ENCODE assay signal across 29 mouse cellular contexts in the genomic region with DNA sequence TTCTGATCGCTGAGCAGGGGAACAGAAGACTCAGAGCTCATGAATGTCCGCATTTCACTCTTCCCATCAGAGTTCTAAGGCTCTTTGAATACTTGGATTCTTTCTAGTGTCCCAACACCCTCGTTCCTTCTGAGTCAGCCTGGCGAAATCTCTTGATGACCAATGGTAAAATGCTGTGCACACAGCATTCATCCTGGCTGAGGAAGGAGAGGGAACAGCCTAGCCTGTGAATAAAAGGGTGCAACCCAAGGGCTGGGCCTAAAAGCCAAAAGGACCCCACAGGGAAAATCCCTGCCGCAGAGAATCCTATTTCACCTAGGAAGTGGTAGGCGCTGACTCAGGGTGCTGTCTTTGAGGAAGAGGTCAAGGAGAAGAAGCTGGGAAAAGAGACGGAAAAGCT. TPM values are rescaled to one million over a fixed set of nuclear protein-coding genes. Genes with fewer than 3 reads are reported as not detected.
DNase-seq lines count a peak whose midpoint lies in the region; ATAC-seq and TF ChIP-seq lines count a peak whose summit lies in the region.
"Had no signal": no experiment of that assay in that cellular context is flagged by ENCODE, and none has a peak within 500 bp of the region (broad histone marks: within the 10 kb centered on the region; RNA-seq: fewer than 3 reads in every experiment).

No protein-coding gene starts in this region.

- no peak for TF ChIP-seq POLR2A in cortical plate, adult 2 months (IDR thresholded peaks at IDR 0.05; ENCODE audit: extremely low read depth, insufficient read depth, low read length)

- H3K4me3 ChIP-seq in forebrain, embryonic 16.5 days (replicated peaks; ENCODE audit: low read length), result no peak overlapping the region
- H3K4me3 ChIP-seq in forebrain, embryonic 12.5 days (replicated peaks), result no peak overlapping the region
- H3K4me3 ChIP-seq in hindbrain, postnatal 0 days (ENCODE audit: low read length), result no peak overlapping the region
- no peak overlapping the region for H3K4me3 ChIP-seq in hindbrain, embryonic 10.5 days
- no peak overlapping the region for H3K4me3 ChIP-seq in cortical plate, adult 2 months (ENCODE audit: insufficient read depth, low read length)
- H3K4me3 ChIP-seq: embryonic facial prominence, embryonic 15.5 days; heart, embryonic 12.5 days; kidney, embryonic 15.5 days; limb, embryonic 15.5 days; lung, embryonic 15.5 days; megakaryocyte, embryonic 14.5 days; midbrain, embryonic 13.5 days had no signal

- no peak for DNase-seq in hindbrain, postnatal 0 days (ENCODE audit: low spot score)
- DNase-seq in hindbrain, embryonic 10.5 days (ENCODE audit: low spot score), result no peak
- DNase-seq in 3134 (ENCODE audit: extremely low read depth, insufficient read length, low spot score), result peak; percentile 57
- DNase-seq in heart, adult 8-10 months (ENCODE audit: low spot score), result no peak
- DNase-seq: adrenal gland, postnatal 14 days; B cell, adult 2 months; cerebellum, postnatal 25 days; embryo, embryonic 11 days; gastrocnemius, postnatal 14 days; heart, adult 11 months; heart, postnatal 10 days; kidney, postnatal 36 days; lung, postnatal 36 days had no signal

- TF ChIP-seq CTCF in hindbrain, postnatal 0 days (IDR thresholded peaks at IDR 0.05; ENCODE audit: low read depth), result no peak
- TF ChIP-seq CTCF in cortical plate, adult 2 months (IDR thresholded peaks at IDR 0.05; ENCODE audit: extremely low read depth, insufficient read depth, low read length), result no peak

- H3K27me3 ChIP-seq in forebrain, embryonic 16.5 days (replicated peaks; ENCODE audit: control insufficient read depth, insufficient read depth, low read length), result no peaks in the 10 kb centered on the region
- no peaks in the 10 kb centered on the region for H3K27me3 ChIP-seq in forebrain, embryonic 12.5 days
- H3K27me3 ChIP-seq in hindbrain, postnatal 0 days (ENCODE audit: insufficient read depth, low read length), result no peaks in the 10 kb centered on the region
- H3K27me3 ChIP-seq in hindbrain, embryonic 10.5 days (ENCODE audit: insufficient read depth, poor library complexity, severe bottlenecking), result 0 out of 2 replicates have a peak, but pooled peaks cover 7% of the 10 kb centered on the region
- H3K27me3 ChIP-seq: embryonic facial prominence, embryonic 15.5 days; limb, embryonic 15.5 days; lung, embryonic 15.5 days had no signal

- no peaks in the 10 kb centered on the region for H3K36me3 ChIP-seq in forebrain, embryonic 16.5 days (ENCODE audit: control insufficient read depth, insufficient read depth)
- no peaks in the 10 kb centered on the region for H3K36me3 ChIP-seq in forebrain, embryonic 12.5 days (replicated peaks)
- H3K36me3 ChIP-seq in hindbrain, postnatal 0 days (ENCODE audit: insufficient read depth, low read length), result no peaks in the 10 kb centered on the region
- no peaks in the 10 kb centered on the region for H3K36me3 ChIP-seq in hindbrain, embryonic 10.5 days
- H3K36me3 ChIP-seq: embryonic facial prominence, embryonic 15.5 days; G1E; heart, embryonic 12.5 days; kidney, embryonic 15.5 days; limb, embryonic 15.5 days; lung, embryonic 15.5 days; midbrain, embryonic 13.5 days had no signal

- H3K9ac ChIP-seq in forebrain, embryonic 16.5 days (replicated peaks; ENCODE audit: low read depth, low read length), result no peak overlapping the region
- H3K9ac ChIP-seq in forebrain, embryonic 12.5 days, result no peak overlapping the region
- no peak overlapping the region for H3K9ac ChIP-seq in hindbrain, postnatal 0 days (replicated peaks; ENCODE audit: low read length)
- H3K9ac ChIP-seq: embryonic facial prominence, embryonic 15.5 days; heart, embryonic 12.5 days; kidney, embryonic 15.5 days; limb, embryonic 15.5 days; liver, embryonic 14.5 days; lung, embryonic 15.5 days; midbrain, embryonic 13.5 days had no signal

- H3K9me3 ChIP-seq in forebrain, embryonic 16.5 days (ENCODE audit: control insufficient read depth, low read length), result no peaks in the 10 kb centered on the region
- no peaks in the 10 kb centered on the region for H3K9me3 ChIP-seq in forebrain, embryonic 12.5 days
- no peaks in the 10 kb centered on the region for H3K9me3 ChIP-seq in hindbrain, postnatal 0 days (ENCODE audit: low read length)
- H3K9me3 ChIP-seq in hindbrain, embryonic 10.5 days, result no peaks in the 10 kb centered on the region
- H3K9me3 ChIP-seq: embryonic facial prominence, embryonic 15.5 days; G1E; heart, embryonic 12.5 days; kidney, embryonic 15.5 days; limb, embryonic 15.5 days; lung, embryonic 15.5 days; megakaryocyte, embryonic 14.5 days; midbrain, embryonic 13.5 days had no signal

- H3K27ac ChIP-seq in forebrain, embryonic 16.5 days (ENCODE audit: low read length), result peak overlapping the region; percentile 63; the same call in 1 of the 2 replicates
- no peak overlapping the region for H3K27ac ChIP-seq in forebrain, embryonic 12.5 days
- H3K27ac ChIP-seq in hindbrain, postnatal 0 days, result peak overlapping the region; percentile 63
- no peak overlapping the region for H3K27ac ChIP-seq in hindbrain, embryonic 10.5 days
- H3K27ac ChIP-seq in cortical plate, adult 2 months (ENCODE audit: insufficient read depth, low read length), result peak overlapping the region; percentile 28; the same call in 1 of the 2 replicates
- H3K27ac ChIP-seq: embryonic facial prominence, embryonic 15.5 days; kidney, embryonic 15.5 days; limb, embryonic 15.5 days; liver, embryonic 14.5 days; lung, embryonic 15.5 days; midbrain, embryonic 13.5 days; stomach, postnatal 0 days had no signal

- H3K4me1 ChIP-seq in forebrain, embryonic 16.5 days (replicated peaks; ENCODE audit: control insufficient read depth, insufficient read depth, low read length), result peaks cover 10% of the 10 kb centered on the region
- H3K4me1 ChIP-seq in forebrain, embryonic 12.5 days, result no peaks in the 10 kb centered on the region
- peaks cover 7% of the 10 kb centered on the region for H3K4me1 ChIP-seq in hindbrain, postnatal 0 days (ENCODE audit: insufficient read depth, low read length)
- no peaks in the 10 kb centered on the region for H3K4me1 ChIP-seq in hindbrain, embryonic 10.5 days (replicated peaks)
- H3K4me1 ChIP-seq in cortical plate, adult 2 months (ENCODE audit: control insufficient read depth, insufficient read depth, low read length), result peaks cover 2% of the 10 kb centered on the region; the same call in 1 of the 2 replicates
- H3K4me1 ChIP-seq: embryonic facial prominence, embryonic 15.5 days; heart, embryonic 12.5 days; limb, embryonic 15.5 days; midbrain, embryonic 13.5 days had no signal

- 58% methylated on average over 7 of the region's 7 CpGs for whole genome bisulfite sequencing in forebrain, embryonic 16.5 days
- WGBS in forebrain, embryonic 12.5 days, result 80% methylated on average over 7 of the region's 7 CpGs
- 44% methylated on average over 7 of the region's 7 CpGs for WGBS in hindbrain, postnatal 0 days
- 81% methylated on average over 7 of the region's 7 CpGs for WGBS in hindbrain, embryonic 10.5 days

- peak; percentile 40; the same call in 1 of the 2 replicates for ATAC-seq in forebrain, embryonic 16.5 days
- no peak for ATAC-seq in forebrain, embryonic 12.5 days (ENCODE audit: low FRiP score)
- ATAC-seq in hindbrain, postnatal 0 days, result peak; percentile 66
- ATAC-seq: intestine, postnatal 0 days; midbrain, embryonic 13.5 days had no signal

- no peak overlapping the region for H3K4me2 ChIP-seq in forebrain, embryonic 16.5 days (ENCODE audit: low read length)
- no peak overlapping the region for H3K4me2 ChIP-seq in forebrain, embryonic 12.5 days
- H3K4me2 ChIP-seq in hindbrain, postnatal 0 days (ENCODE audit: low read depth, low read length), result peak overlapping the region; percentile 22; the same call in 1 of the 2 replicates
- H3K4me2 ChIP-seq: embryonic facial prominence, embryonic 15.5 days; heart, embryonic 12.5 days; kidney, embryonic 15.5 days; limb, embryonic 15.5 days; lung, embryonic 15.5 days; midbrain, embryonic 13.5 days had no signal

RNA-seq across cellular contexts. Expression of a gene that starts 8.1 kb away (rescaled TPM):
- 52.6 and 53.3 TPM in 2 replicates for polyA plus RNA-seq in forebrain, embryonic 16.5 days (2015; fragmentation: Nextera tagmentation; extraction: Ambion mirVana)
- polyA plus RNA-seq in forebrain, embryonic 12.5 days (2016; fragmentation: Nextera tagmentation; extraction: Ambion mirVana), result 32.1 and 34.0 TPM in 2 replicates
- total RNA-seq in hindbrain, postnatal 0 days (2014; rRNA removed), result 78.7 and 83.8 TPM in 2 replicates
- 50.4 and 51.9 TPM in 2 replicates for polyA plus RNA-seq in hindbrain, postnatal 0 days (2015; fragmentation: Nextera tagmentation; extraction: Ambion mirVana)
- 34.7 and 36.3 TPM in 2 replicates for polyA plus RNA-seq in hindbrain, embryonic 10.5 days (2016; fragmentation: Nextera tagmentation; extraction: Ambion mirVana)
- 64.7 and 67.9 TPM in 2 replicates for polyA plus RNA-seq in cortical plate, adult 2 months (2012; rRNA removed)
- 10 to 100 TPM; 13.3 to 14.6 (median 14.5) TPM for total RNA-seq in heart, adult 8-10 months (2022)

RNA-seq across cellular contexts. Expression of a gene that starts 15.4 kb away (rescaled TPM):
- polyA plus RNA-seq in forebrain, embryonic 16.5 days (2015; fragmentation: Nextera tagmentation; extraction: Ambion mirVana), result 81.9 and 83.5 TPM in 2 replicates
- 68.8 and 74.1 TPM in 2 replicates for polyA plus RNA-seq in forebrain, embryonic 12.5 days (2016; fragmentation: Nextera tagmentation; extraction: Ambion mirVana)
- total RNA-seq in hindbrain, postnatal 0 days (2014; rRNA removed), result 62.0 and 69.2 TPM in 2 replicates
- 86.0 and 88.3 TPM in 2 replicates for polyA plus RNA-seq in hindbrain, postnatal 0 days (2015; fragmentation: Nextera tagmentation; extraction: Ambion mirVana)
- 68.5 and 73.8 TPM in 2 replicates for polyA plus RNA-seq in hindbrain, embryonic 10.5 days (2016; fragmentation: Nextera tagmentation; extraction: Ambion mirVana)
- polyA plus RNA-seq in cortical plate, adult 2 months (2012; rRNA removed), result 117 TPM in 2 replicates
- 10 to 100 TPM; 38.3 to 46.8 (median 43.2) TPM for total RNA-seq in heart, adult 8-10 months (2022)

RNA-seq across cellular contexts. Expression of a gene that starts 15.4 kb away (rescaled TPM):
- polyA plus RNA-seq in forebrain, embryonic 16.5 days (2015; fragmentation: Nextera tagmentation; extraction: Ambion mirVana), result 36.4 and 46.0 TPM in 2 replicates
- polyA plus RNA-seq in forebrain, embryonic 12.5 days (2016; fragmentation: Nextera tagmentation; extraction: Ambion mirVana), result 47.9 and 52.0 TPM in 2 replicates
- total RNA-seq in hindbrain, postnatal 0 days (2014; rRNA removed), result 19.9 and 28.9 TPM in 2 replicates
- 23.0 and 23.5 TPM in 2 replicates for polyA plus RNA-seq in hindbrain, postnatal 0 days (2015; fragmentation: Nextera tagmentation; extraction: Ambion mirVana)
- 53.3 and 56.5 TPM in 2 replicates for polyA plus RNA-seq in hindbrain, embryonic 10.5 days (2016; fragmentation: Nextera tagmentation; extraction: Ambion mirVana)
- 9.1 and 9.2 TPM in 2 replicates for polyA plus RNA-seq in cortical plate, adult 2 months (2012; rRNA removed)
- total RNA-seq in heart, adult 8-10 months (2022), result 10 to 100 TPM in 3 of 4 experiments, 1 to 10 TPM in 1; 9.6 to 13.2 (median 11.0) TPM

RNA-seq across cellular contexts. Expression of a gene that starts 16.4 kb away (rescaled TPM):
- 0.26 and 0.28 TPM in 2 replicates for polyA plus RNA-seq in forebrain, embryonic 16.5 days (2015; fragmentation: Nextera tagmentation; extraction: Ambion mirVana)
- 0.55 and 0.58 TPM in 2 replicates for polyA plus RNA-seq in forebrain, embryonic 12.5 days (2016; fragmentation: Nextera tagmentation; extraction: Ambion mirVana)
- total RNA-seq in hindbrain, postnatal 0 days (2014; rRNA removed), result 0.10 and 0.11 TPM in 2 replicates
- 0.06 and 0.16 TPM in 2 replicates for polyA plus RNA-seq in hindbrain, postnatal 0 days (2015; fragmentation: Nextera tagmentation; extraction: Ambion mirVana)
- polyA plus RNA-seq in hindbrain, embryonic 10.5 days (2016; fragmentation: Nextera tagmentation; extraction: Ambion mirVana), result 0.34 and 0.81 TPM in 2 replicates
- 0.04 and 0.08 TPM in 2 replicates for polyA plus RNA-seq in cortical plate, adult 2 months (2012; rRNA removed)
- total RNA-seq in heart, adult 8-10 months (2022), result under 1 TPM; 0.16 to 0.43 (median 0.27) TPM
- total RNA-seq: left cerebral cortex, adult 18-20 months had no signal

RNA-seq across cellular contexts. Expression of a gene that starts 28.1 kb away (rescaled TPM):
- polyA plus RNA-seq in forebrain, embryonic 16.5 days (2015; fragmentation: Nextera tagmentation; extraction: Ambion mirVana), result 0.21 TPM in 1 of 2 replicates, not detected in the other
- polyA plus RNA-seq in forebrain, embryonic 12.5 days (2016; fragmentation: Nextera tagmentation; extraction: Ambion mirVana), result 0.40 TPM in 1 of 2 replicates, not detected in the other
- 1.9 TPM in 1 of 2 replicates, not detected in the other for total RNA-seq in hindbrain, postnatal 0 days (2014; rRNA removed)
- polyA plus RNA-seq in hindbrain, postnatal 0 days (2015; fragmentation: Nextera tagmentation; extraction: Ambion mirVana), result 0.75 and 0.81 TPM in 2 replicates
- 0.17 TPM in 1 of 2 replicates, not detected in the other for polyA plus RNA-seq in hindbrain, embryonic 10.5 days (2016; fragmentation: Nextera tagmentation; extraction: Ambion mirVana)
- 16.9 and 18.2 TPM in 2 replicates for polyA plus RNA-seq in cortical plate, adult 2 months (2012; rRNA removed)
- 1 to 10 TPM in 3 of 4 experiments, under 1 TPM in 1; 0.95 to 1.9 (median 1.4) TPM for total RNA-seq in heart, adult 8-10 months (2022)
- total RNA-seq: gastrocnemius, postnatal 14 days had no signal
- polyA plus RNA-seq: G1E; thymus, postnatal 0 days had no signal

Comparison
In these comparisons a context has a peak if more than half of its experiments do, and no peak if none do; other contexts are left out.
1. H3K27ac ChIP-seq: peak in forebrain, embryonic 16.5 days (single experiment), hindbrain, postnatal 0 days (single experiment) and cortical plate, adult 2 months (single experiment); none in forebrain, embryonic 12.5 days (single experiment) and hindbrain, embryonic 10.5 days (single experiment).